Mouse (Mus musculus): ENCODE data around the gene Tcf20. TPM values are rescaled to one million over a fixed set of nuclear protein-coding genes. Genes with fewer than 3 reads are reported as not detected.

Tcf20 gene
- total and polyA plus RNA-seq, 3 experiments: 27.0 to 47.2 (median 29.0) TPM

DNA sequence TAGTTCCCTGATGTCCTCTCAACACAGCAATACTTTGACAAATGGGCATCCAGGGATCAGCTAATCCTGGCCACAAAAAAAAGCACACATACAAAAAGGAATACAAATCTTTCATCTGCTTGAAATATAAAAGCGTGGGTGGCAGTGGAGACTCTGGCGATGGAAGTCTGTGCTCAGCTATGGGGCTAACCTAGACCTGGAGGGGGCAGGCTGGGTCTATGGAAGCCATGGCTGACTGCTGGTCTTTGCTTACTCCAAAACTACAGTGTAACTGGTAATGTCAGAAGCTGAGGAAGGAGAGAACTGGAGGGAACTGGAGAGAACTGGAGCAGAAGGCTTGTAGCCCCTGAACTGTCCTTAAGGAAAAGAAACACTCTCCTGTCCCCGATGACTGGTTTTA lies 69.7 kb downstream of the Tcf20 start (continued):
- no peak for TF ChIP-seq CHD1 (IDR thresholded peaks at IDR 0.05; ENCODE audit: low read depth, low read length)
- TF ChIP-seq JUND (conservative IDR thresholded peaks at IDR 0.05; ENCODE audit: low read depth, low read length): no peak
- no peak for TF ChIP-seq TBP (conservative IDR thresholded peaks at IDR 0.05; ENCODE audit: low read depth, low read length)

DNA sequence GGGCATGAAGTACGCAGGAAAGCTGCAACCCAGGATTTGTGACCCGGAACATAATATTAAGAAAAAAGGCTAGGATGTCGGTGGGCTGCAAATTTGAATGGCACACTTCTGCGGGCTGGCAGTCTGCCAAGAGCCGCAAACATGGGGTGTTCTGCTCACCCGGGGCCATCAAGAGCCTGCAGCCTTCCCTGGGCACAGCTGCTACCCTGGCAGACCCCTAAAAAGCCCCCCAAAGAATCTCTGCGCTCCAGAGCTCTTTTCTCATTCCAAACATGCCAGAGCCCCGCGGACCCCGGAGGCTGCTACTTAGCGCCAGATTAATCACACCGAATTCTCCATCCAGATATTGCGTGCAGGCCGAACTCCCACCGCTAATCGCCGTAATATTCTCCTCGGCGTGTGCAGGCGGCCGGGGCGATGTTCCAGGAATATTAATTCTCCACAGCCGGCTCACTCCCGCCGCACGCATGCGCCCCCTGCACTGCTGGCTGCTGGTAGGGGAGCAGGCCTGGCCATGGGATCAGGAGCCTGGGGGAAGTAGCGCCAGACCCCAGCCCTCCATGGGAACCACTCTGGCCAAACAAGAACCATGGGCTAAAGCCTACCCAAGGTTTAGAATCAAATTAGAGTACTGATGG lies 70.3 kb downstream of the Tcf20 start:
- Histone ChIP-seq H3K27me3 (replicated peaks) (no peaks in the 10 kb centered on the region), H3K4me3 (replicated peaks in 1 of 3; ENCODE audit: low read depth in 2 of 3, low read length in 2 of 3, poor library complexity in 1 of 3) (no peak overlapping the region), H3K27ac (ENCODE audit: insufficient read depth, low read depth) (no peak overlapping the region), H3K36me3 (replicated peaks in 1 of 2; ENCODE audit: control insufficient read depth in 1 of 2, insufficient read depth in 1 of 2, low read length in 1 of 2) (peaks cover 0 to 1% of the 10 kb centered on the region in 2 experiments), H3K9ac (ENCODE audit: insufficient read depth, low read depth) (no peak overlapping the region), H3K9me3 (replicated peaks; ENCODE audit: low read length) (no peaks in the 10 kb centered on the region), H3K79me2 (replicated peaks; ENCODE audit: control insufficient read depth, extremely low read depth, insufficient read depth, poor library complexity, severe bottlenecking) (no peaks in the 10 kb centered on the region), H3K4me1 (ENCODE audit: control insufficient read depth in 1 of 2, insufficient read depth in 2 of 2) (peaks cover 4 to 20% of the 10 kb centered on the region in 2 experiments; a peak in 3 of 4 replicates), H3K4me2 (ENCODE audit: insufficient read depth, low read depth, poor library complexity, severe bottlenecking) (no peak overlapping the region)
- dilution Hi-C loops (cut with MboI; ENCODE audit: extremely low pct_ligation_motif_present, extremely low pct_unique_long_range_greater_than_20kb, low sequenced_read_pairs) (no loop called here), in situ Hi-C loops (cut with MboI; ENCODE audit: low pct_ligation_motif_present, low pct_unique_long_range_greater_than_20kb, low sequenced_read_pairs) (loop anchor here (5.0 to 10.0 kb wide), 2 partner anchors 40 to 103 kb away; no protein-coding TSS in a partner anchor)
- TF ChIP-seq MAX (IDR thresholded peaks at IDR 0.05; ENCODE audit: low read length) (no peak), ETS1 (conservative IDR thresholded peaks at IDR 0.05; ENCODE audit: low read depth, low read length) (no peak), HCFC1 (IDR thresholded peaks at IDR 0.05; ENCODE audit: low read depth, low read length) (no peak), SMC3 (IDR thresholded peaks at IDR 0.05; ENCODE audit: low read depth, low read length) (no peak), ZKSCAN1 (IDR thresholded peaks at IDR 0.05; ENCODE audit: borderline replicate concordance, low read depth, low read length) (no peak), RCOR1 (conservative IDR thresholded peaks at IDR 0.05; ENCODE audit: low read depth, low read length) (no peak), NELFE (IDR thresholded peaks at IDR 0.05; ENCODE audit: low read depth, low read length) (no peak)
- DNase-seq (ENCODE audit: extremely low read depth): no peak

DNA sequence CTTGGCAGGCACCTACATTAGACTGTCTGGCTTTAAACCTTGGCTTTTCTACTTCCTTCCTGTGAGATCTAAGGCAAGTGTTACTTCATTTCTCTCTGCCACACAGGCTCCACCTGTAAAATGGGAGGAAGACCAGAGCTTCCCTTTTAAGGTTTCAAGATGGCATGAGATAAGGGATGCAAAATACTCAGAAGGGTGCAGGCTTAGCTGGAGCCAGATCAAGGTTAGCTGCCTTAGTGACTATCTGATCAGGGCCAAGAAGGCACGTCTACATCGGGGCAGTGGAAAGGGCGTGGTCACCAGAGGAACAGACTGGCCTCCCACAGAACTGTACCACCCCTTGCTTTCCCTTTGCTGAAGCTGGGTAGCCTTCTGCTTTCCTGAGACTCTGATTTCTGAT lies 73.2 kb downstream of the Tcf20 start:
- DNase-seq (ENCODE audit: extremely low read depth): no peak
- Histone ChIP-seq H3K27ac (ENCODE audit: insufficient read depth, low read depth) (no peak overlapping the region), H3K27me3 (replicated peaks) (no peaks in the 10 kb centered on the region)

More for the DNA sequence above, 73.2 kb downstream of the Tcf20 start:
- no peak overlapping the region for H3K9ac ChIP-seq (ENCODE audit: insufficient read depth, low read depth)
- H3K36me3 ChIP-seq (replicated peaks in 1 of 2; ENCODE audit: control insufficient read depth in 1 of 2, insufficient read depth in 1 of 2, low read length in 1 of 2): peaks cover 0 to 1% of the 10 kb centered on the region in 2 experiments
- H3K4me1 ChIP-seq (ENCODE audit: control insufficient read depth in 1 of 2, insufficient read depth in 2 of 2): peaks cover 4 to 24% of the 10 kb centered on the region in 2 experiments; a peak in 3 of 4 replicates
- no peak overlapping the region for H3K4me2 ChIP-seq (ENCODE audit: insufficient read depth, low read depth, poor library complexity, severe bottlenecking)
- in situ Hi-C loops (cut with MboI; ENCODE audit: low pct_ligation_motif_present, low pct_unique_long_range_greater_than_20kb, low sequenced_read_pairs) (loop anchor here (10.0 kb wide), 1 partner anchor 100 kb away; no protein-coding TSS in a partner anchor), dilution Hi-C loops (cut with MboI; ENCODE audit: extremely low pct_ligation_motif_present, extremely low pct_unique_long_range_greater_than_20kb, low sequenced_read_pairs) (no loop called here)
- no peak overlapping the region for H3K4me3 ChIP-seq (replicated peaks in 1 of 3; ENCODE audit: low read depth in 2 of 3, low read length in 2 of 3, poor library complexity in 1 of 3)
- H3K79me2 ChIP-seq (replicated peaks; ENCODE audit: control insufficient read depth, extremely low read depth, insufficient read depth, poor library complexity, severe bottlenecking): no peaks in the 10 kb centered on the region
- no peaks in the 10 kb centered on the region for H3K9me3 ChIP-seq (replicated peaks; ENCODE audit: low read length)
- TF ChIP-seq NELFE (IDR thresholded peaks at IDR 0.05; ENCODE audit: low read depth, low read length) (no peak), MAX (IDR thresholded peaks at IDR 0.05; ENCODE audit: low read length) (no peak), TBP (conservative IDR thresholded peaks at IDR 0.05; ENCODE audit: low read depth, low read length) (no peak), POLR2A (IDR thresholded peaks at IDR 0.05; ENCODE audit: low read depth, low read length) (no peak), PAX5 (IDR thresholded peaks at IDR 0.05; ENCODE audit: low read length) (no peak)

Measured in CH12.LX (cell line).